Mouse (Mus musculus): Measurements from ENCODE around the gene Rbm8a2.
"Not testable (repeated sequence)": the region's sequence is repeated elsewhere in the genome, so short reads cannot be mapped to it uniquely, and the experiment has no call there.

Rbm8a2 gene

GRCm38 (mm10) chr1:175979014-175979413 lies at the start of gene Rbm8a2:
TSS of gene Rbm8a2 (minus strand) at chr1:175979114.
- CTCF ChIA-PET, result not testable (repeated sequence)

GRCm38 (mm10) chr1:176028397-176028796 lies 49.5 kb upstream of the Rbm8a2 start:
- CTCF ChIA-PET, result no interaction called here

GRCm38 (mm10) chr1:176024501-176024900 lies 45.6 kb upstream of the Rbm8a2 start:
- CTCF ChIA-PET, result interaction anchor here (0.6 kb wide), 1 partner anchor 13 kb away, joined by 4 read pairs; no protein-coding TSS in a partner anchor

GRCm38 (mm10) chr1:176018523-176018922 lies 39.6 kb upstream of the Rbm8a2 start:
- CTCF ChIA-PET, result no interaction called here

- CTCF ChIA-PET, result no interaction called here
These were observed 37.2 kb upstream of the Rbm8a2 start for GRCm38 (mm10) chr1:176016076-176016475.

GRCm38 (mm10) chr1:176013497-176014268 lies 34.8 kb upstream of the Rbm8a2 start:
- CTCF ChIA-PET, result no interaction called here

- CTCF ChIA-PET, result interaction anchor here (0.6 kb wide), 1 partner anchor 13 kb away, joined by 4 read pairs; no protein-coding TSS in a partner anchor
These were observed 32.6 kb upstream of the Rbm8a2 start for GRCm38 (mm10) chr1:176011535-176011934.

- CTCF ChIA-PET, result no interaction called here
These were observed 32.2 kb upstream of the Rbm8a2 start for GRCm38 (mm10) chr1:176011072-176011471.

- CTCF ChIA-PET, result no interaction called here
These were observed 29.5 kb upstream of the Rbm8a2 start for GRCm38 (mm10) chr1:176008411-176008810.

GRCm38 (mm10) chr1:176000599-176000998 lies 21.7 kb upstream of the Rbm8a2 start:
- CTCF ChIA-PET, result no interaction called here

GRCm38 (mm10) chr1:175997076-175997651 lies 18.2 kb upstream of the Rbm8a2 start:
- CTCF ChIA-PET, result no interaction called here

- CTCF ChIA-PET, result no interaction called here
These were observed 10.0 kb upstream of the Rbm8a2 start for GRCm38 (mm10) chr1:175988912-175989311.

- CTCF ChIA-PET, result no interaction called here
These were observed 9.5 kb upstream of the Rbm8a2 start for GRCm38 (mm10) chr1:175988448-175988847.

- CTCF ChIA-PET, result no interaction called here
These were observed 8.2 kb downstream of the Rbm8a2 start for GRCm38 (mm10) chr1:175970710-175971109.

- CTCF ChIA-PET, result interaction anchor here (0.6 kb wide), 1 partner anchor 601 kb away, joined by 18 read pairs; no protein-coding TSS in a partner anchor
These were observed 11.7 kb downstream of the Rbm8a2 start for GRCm38 (mm10) chr1:175967004-175967745.

- CTCF ChIA-PET, result no interaction called here
These were observed 17.1 kb downstream of the Rbm8a2 start for GRCm38 (mm10) chr1:175961786-175962185.

GRCm38 (mm10) chr1:175950851-175951250 lies 28.1 kb downstream of the Rbm8a2 start:
- CTCF ChIA-PET, result no interaction called here

- CTCF ChIA-PET, result no interaction called here
These were observed 28.5 kb downstream of the Rbm8a2 start for GRCm38 (mm10) chr1:175950421-175950820.

GRCm38 (mm10) chr1:175946718-175947315 lies 32.1 kb downstream of the Rbm8a2 start:
- CTCF ChIA-PET, result no interaction called here

GRCm38 (mm10) chr1:175943168-175943567 lies 35.7 kb downstream of the Rbm8a2 start:
- CTCF ChIA-PET, result no interaction called here

GRCm38 (mm10) chr1:175938731-175939130 lies 40.2 kb downstream of the Rbm8a2 start:
- CTCF ChIA-PET, result no interaction called here

- CTCF ChIA-PET, result no interaction called here
These were observed 42.6 kb downstream of the Rbm8a2 start for GRCm38 (mm10) chr1:175936282-175936737.
